Mouse (Mus musculus) ES-E14 (cell line): ENCODE results near the gene Wbp11. TPM values are rescaled to one million over a fixed set of nuclear protein-coding genes. Genes with fewer than 3 reads are reported as not detected.
A peak's percentile ranks its signal among the peaks of the same experiment; 100 is the strongest.

Experiments
- DNase-seq: peaks from one replicate; pipeline ENCODE4 v3.0.0-alpha.2; 2013; ENCODE audit warnings: low read depth, low spot score
- H3K27ac ChIP-seq: 2 replicates; pipeline ENCODE4 v1.5.1; 2012; ENCODE audit warnings: low read depth, mild to moderate bottlenecking, low read length, moderate library complexity, mixed read lengths; ENCODE audit not compliant: poor library complexity, insufficient read depth, severe bottlenecking
- H3K36me3 ChIP-seq: 2 replicates; pipeline ENCODE4 v1.6.1; 2012; ENCODE audit warnings: mild to moderate bottlenecking, low read length, moderate library complexity, mixed read lengths; ENCODE audit not compliant: control insufficient read depth, poor library complexity, insufficient read depth, severe bottlenecking
- H3K4me1 ChIP-seq, 2 experiments: fragments of 150-350 bp in 1 of 2; sonication (generic) in 1 of 2; 2 replicates each; pipeline ENCODE4 v1.6.1; 2012; ENCODE audit warnings: low read length in 2 of 2, mild to moderate bottlenecking in 1 of 2, mixed read lengths in 1 of 2; ENCODE audit not compliant: control insufficient read depth in 2 of 2, insufficient read depth in 2 of 2, poor library complexity in 1 of 2
- H3K4me3 ChIP-seq, 2 experiments: fragments of 150-350 bp in 1 of 2; sonication (generic) in 1 of 2; 2 replicates each; pipeline ENCODE4 v1.5.1; 2012; ENCODE audit warnings: low read length in 2 of 2, low read depth in 1 of 2, mild to moderate bottlenecking in 1 of 2, mixed read lengths in 1 of 2; ENCODE audit not compliant: insufficient read depth in 1 of 2, poor library complexity in 1 of 2, severe bottlenecking in 1 of 2
- H3K9ac ChIP-seq: 2 replicates; pipeline ENCODE4 v1.6.1; 2012; ENCODE audit warnings: low read depth, mild to moderate bottlenecking, low read length, mixed read lengths; ENCODE audit not compliant: poor library complexity, insufficient read depth, severe bottlenecking
- H3K9me3 ChIP-seq: fragments of 150-350 bp; sonication (generic); 2 replicates; pipeline ENCODE4 v1.6.1; 2012; ENCODE audit warnings: low read depth, mild to moderate bottlenecking, low read length; ENCODE audit not compliant: control insufficient read depth, insufficient read depth
- CHD2 ChIP-seq: IDR thresholded peaks from 2 replicates; pipeline ENCODE4 v1.6.1; 2014; ENCODE audit warnings: mild to moderate bottlenecking, low read depth, low read length, inconsistent platforms
- HCFC1 ChIP-seq: IDR thresholded peaks from 2 replicates; pipeline ENCODE4 v1.6.1; 2012; ENCODE audit warnings: low read length, inconsistent platforms, borderline replicate concordance; ENCODE audit not compliant: insufficient read depth
- MAFK ChIP-seq: IDR thresholded peaks from 2 replicates; pipeline ENCODE4 v1.6.1; 2014; ENCODE audit warnings: mild to moderate bottlenecking, low read depth, low read length, inconsistent platforms; ENCODE audit not compliant: insufficient read depth
- ZC3H11A ChIP-seq: IDR thresholded peaks from 2 replicates; pipeline ENCODE4 v1.6.1; 2012; ENCODE audit warnings: low read depth, mild to moderate bottlenecking, inconsistent platforms, low read length, borderline replicate concordance
- ZNF384 ChIP-seq: IDR thresholded peaks from 2 replicates; pipeline ENCODE4 v1.6.1; 2012; ENCODE audit warnings: low read depth, low read length, inconsistent platforms
- in situ Hi-C, 2 experiments: fragments of 600-800 bp; cut with MboI; formaldehyde crosslinking; loops; one replicate each; pipeline ENCODE4 v1.15.1; 2025; ENCODE audit warnings: low sequenced_read_pairs in 2 of 2, inconsistent platforms in 1 of 2; ENCODE audit not compliant: unreplicated experiment in 2 of 2
- total RNA-seq: library from RNA; depleted of rRNA; stranded (reverse); fragments of 300-350 nt; gene quantifications from 2 replicates; pipeline ENCODE4 v1.2.3, GENCODE M21; 2012

The Wbp11 gene
- total RNA-seq, 1 experiment = 41.7 TPM

GRCm38 (mm10) chr6:136806819-136807218 lies 21.2 kb downstream of the Wbp11 start:
- no peak overlapping the region; a peak in 1 of 4 replicates for H3K4me3 ChIP-seq
- H3K36me3 ChIP-seq = peaks cover 7% of the 10 kb centered on the region; the same call in 1 of the 2 replicates
- no peaks in the 10 kb centered on the region for H3K9me3 ChIP-seq
- in situ Hi-C loops = no loop called here
- H3K9ac ChIP-seq = peak overlapping the region; percentile 78; the same call in 1 of the 2 replicates
- DNase-seq = no peak
- no peak overlapping the region; the same call in 1 of the 2 replicates for H3K27ac ChIP-seq
- TF ChIP-seq HCFC1 (no peak), ZNF384 (no peak), ZC3H11A (no peak), CHD2 (no peak), MAFK (no peak)
- H3K4me1 ChIP-seq = peaks cover 4 to 13% of the 10 kb centered on the region in 2 experiments; a peak in 2 of 4 replicates

GRCm38 (mm10) chr6:136805409-136805775 lies 22.6 kb downstream of the Wbp11 start:
- no peak for DNase-seq
- Histone ChIP-seq H3K27ac (no peak overlapping the region), H3K4me3 (no peak overlapping the region), H3K9me3 (no peaks in the 10 kb centered on the region), H3K4me1 (peaks cover 4 to 9% of the 10 kb centered on the region in 2 experiments; a peak in 2 of 4 replicates), H3K36me3 (peaks cover 6% of the 10 kb centered on the region; the same call in 1 of the 2 replicates), H3K9ac (no peak overlapping the region)
- in situ Hi-C loops = no loop called here
- no peak for TF ChIP-seq HCFC1
- no peak for TF ChIP-seq ZC3H11A

- Histone ChIP-seq H3K4me1 (peaks cover 4 to 7% of the 10 kb centered on the region in 2 experiments; a peak in 1 of 4 replicates), H3K9me3 (no peaks in the 10 kb centered on the region), H3K27ac (no peak overlapping the region), H3K9ac (no peak overlapping the region), H3K36me3 (peaks cover 3% of the 10 kb centered on the region; the same call in 1 of the 2 replicates), H3K4me3 (peak overlapping the region; percentile 14 to 23; a peak in 2 of 4 replicates)
- in situ Hi-C loops = no loop called here
- DNase-seq = no peak
- TF ChIP-seq ZC3H11A = no peak
- no peak for TF ChIP-seq ZNF384
- no peak for TF ChIP-seq CHD2
- no peak for TF ChIP-seq HCFC1
- no peak for TF ChIP-seq MAFK
Observed at GRCm38 (mm10) chr6:136804705-136805408, 23.2 kb downstream of the Wbp11 start.

GRCm38 (mm10) chr6:136803739-136804633 lies 24.0 kb downstream of the Wbp11 start, which contains the start of gene Hist4h4:
TSS of gene Hist4h4 (minus strand) at chr6:136804415.
- DNase-seq = peak; percentile 99
- in situ Hi-C loops = no loop called here
- H3K36me3 ChIP-seq = no peaks in the 10 kb centered on the region
- no peak for TF ChIP-seq ZC3H11A
- TF ChIP-seq ZNF384 = 0 out of 2 replicates have a peak, but pooled peaks have one; percentile 35
- TF ChIP-seq HCFC1 = peak; percentile 72; the same call in 1 of the 2 replicates
- peak; percentile 10; the same call in 1 of the 2 replicates for TF ChIP-seq CHD2
- no peak for TF ChIP-seq MAFK
- H3K9me3 ChIP-seq = no peaks in the 10 kb centered on the region
- peak within 1 kb of the TSS; percentile 95 for H3K27ac ChIP-seq
- peak within 1 kb of the TSS; percentile 88 for H3K9ac ChIP-seq
- H3K4me1 ChIP-seq = peaks cover 4 to 5% of the 10 kb centered on the region in 2 experiments; a peak in 1 of 4 replicates
- peak within 1 kb of the TSS; percentile 62 to 79 for H3K4me3 ChIP-seq
